Mouse (Mus musculus) stomach, postnatal 0 days (tissue): ENCODE measurements around the gene Ccdc86. TPM values are rescaled to one million over a fixed set of nuclear protein-coding genes. Genes with fewer than 3 reads are reported as not detected.

ENCODE experiments used
- ATAC-seq: fragments of 200-750 bp; cut with Nextera tagmentation; 2 replicates; pipeline ENCODE4 v1.8.0; 2017; ENCODE audit not compliant: low FRiP score, low TSS enrichment
- DNase-seq: peaks from one replicate; pipeline ENCODE4 v3.0.0-alpha.2; 2016; ENCODE audit warnings: low spot score
- H3K27ac ChIP-seq: fragments of 300-500 bp; sonication (generic); replicated peaks from 2 replicates; pipeline ENCODE4 v1.5.1; 2014; ENCODE audit warnings: mild to moderate bottlenecking, control low read depth
- H3K27me3 ChIP-seq: fragments of 300-500 bp; sonication (generic); 2 replicates; pipeline ENCODE4 v1.6.1; 2014; ENCODE audit warnings: low read length; ENCODE audit not compliant: control insufficient read depth, insufficient read depth
- H3K36me3 ChIP-seq: fragments of 300-500 bp; sonication (generic); 2 replicates; pipeline ENCODE4 v1.6.1; 2014; ENCODE audit warnings: low read length, mixed read lengths; ENCODE audit not compliant: control insufficient read depth, insufficient read depth
- H3K4me1 ChIP-seq: fragments of 300-500 bp; sonication (generic); replicated peaks from 2 replicates; pipeline ENCODE4 v1.6.1; 2014; ENCODE audit warnings: antibody characterized with exemption; ENCODE audit not compliant: control insufficient read depth, insufficient read depth
- H3K4me2 ChIP-seq: fragments of 300-500 bp; sonication (generic); replicated peaks from 2 replicates; pipeline ENCODE4 v1.6.1; 2014; ENCODE audit warnings: low read depth, mild to moderate bottlenecking, control low read depth, moderate library complexity
- H3K4me3 ChIP-seq: fragments of 300-500 bp; sonication (generic); 2 replicates; pipeline ENCODE4 v1.5.1; 2014; ENCODE audit warnings: low read depth, low read length, control low read depth
- H3K9ac ChIP-seq: fragments of 300-500 bp; sonication (generic); 2 replicates; pipeline ENCODE4 v1.6.1; 2014; ENCODE audit warnings: mild to moderate bottlenecking, low read length, control low read depth, mixed read lengths
- H3K9me3 ChIP-seq: fragments of 300-500 bp; sonication (generic); 2 replicates; pipeline ENCODE4 v1.6.1; 2016; ENCODE audit warnings: low read length; ENCODE audit not compliant: control insufficient read depth
- CTCF ChIP-seq: IDR thresholded peaks from 2 replicates; pipeline ENCODE4 v1.5.1; 2016; ENCODE audit warnings: antibody characterized with exemption, low read depth, mild to moderate bottlenecking, moderate library complexity
- EP300 ChIP-seq: optimal IDR thresholded peaks from 2 replicates; pipeline ENCODE3; 2016; ENCODE audit warnings: antibody characterized with exemption
- WGBS: fragments of 180-500 bp; shearing (Covaris S2); extraction: QIAGEN DNeasy Blood & Tissue Kit; methylation state at CpG from one replicate; pipeline ENCODE4 v1.1.7; 2014; 5-methylcytosine and 5-hydroxymethylcytosine counted together
- polyA plus RNA-seq: library from polyadenylated mRNA; unstranded; fragments of >200 nt; fragmentation: Nextera tagmentation; extraction: Ambion mirVana; gene quantifications from 2 replicates; pipeline ENCODE4 v1.2.1, GENCODE M21; 2015

Ccdc86 gene
- polyA plus RNA-seq, 1 experiment from 2014 or later = 13.9 TPM

GRCm38 (mm10) chr19:10938771-10939170, 10.3 kb downstream of the Ccdc86 start:
- TF ChIP-seq EP300 = no peak
- TF ChIP-seq CTCF = no peak
- Histone ChIP-seq H3K36me3 (peaks cover 5% of the 10 kb centered on the region; the same call in 1 of the 2 replicates), H3K27ac (no peak overlapping the region), H3K9me3 (no peaks in the 10 kb centered on the region), H3K4me1 (peaks cover 3% of the 10 kb centered on the region), H3K4me2 (no peak overlapping the region), H3K4me3 (no peak overlapping the region), H3K27me3 (no peaks in the 10 kb centered on the region), H3K9ac (no peak overlapping the region)
- DNase-seq = no peak
- no peak for ATAC-seq
- WGBS = 34% methylated on average over 3 of the region's 3 CpGs

GRCm38 (mm10) chr19:10937110-10937563, 11.9 kb downstream of the Ccdc86 start, which contains the start of gene Ptgdr2:
Ptgdr2 (plus strand) TSS chr19:10937160.
- ATAC-seq = no peak
- Histone ChIP-seq H3K9ac (no peak within 1 kb of the TSS), H3K9me3 (no peaks in the 10 kb centered on the region), H3K27ac (no peak within 1 kb of the TSS), H3K36me3 (no peaks in the 10 kb centered on the region), H3K4me3 (no peak within 1 kb of the TSS), H3K4me2 (no peak within 1 kb of the TSS), H3K4me1 (peaks cover 3% of the 10 kb centered on the region), H3K27me3 (no peaks in the 10 kb centered on the region)
- no peak for DNase-seq
- TF ChIP-seq EP300 = no peak
- TF ChIP-seq CTCF = no peak
- WGBS = 42% methylated on average over 5 of the region's 5 CpGs

GRCm38 (mm10) chr19:10936077-10936476, 13.0 kb downstream of the Ccdc86 start:
- Histone ChIP-seq H3K9me3 (no peaks in the 10 kb centered on the region), H3K27ac (no peak overlapping the region), H3K27me3 (no peaks in the 10 kb centered on the region), H3K4me1 (peaks cover 3% of the 10 kb centered on the region), H3K9ac (no peak overlapping the region), H3K4me2 (no peak overlapping the region), H3K36me3 (no peaks in the 10 kb centered on the region), H3K4me3 (no peak overlapping the region)
- DNase-seq = no peak
- WGBS = 90% methylated on average over 5 of the region's 5 CpGs
- ATAC-seq = no peak
- peak; percentile 36; the same call in 1 of the 2 replicates for TF ChIP-seq CTCF
- TF ChIP-seq EP300 = no peak

GRCm38 (mm10) chr19:10935029-10935428, 14.0 kb downstream of the Ccdc86 start:
- Histone ChIP-seq H3K4me2 (no peak overlapping the region), H3K9ac (no peak overlapping the region), H3K4me1 (no peaks in the 10 kb centered on the region), H3K27me3 (no peaks in the 10 kb centered on the region), H3K9me3 (no peaks in the 10 kb centered on the region), H3K27ac (no peak overlapping the region), H3K4me3 (no peak overlapping the region), H3K36me3 (no peaks in the 10 kb centered on the region)
- ATAC-seq (no peak), DNase-seq (no peak)
- 42% methylated on average over 5 of the region's 5 CpGs for WGBS
- no peak for TF ChIP-seq EP300
- TF ChIP-seq CTCF = no peak

- Histone ChIP-seq H3K27me3 (no peaks in the 10 kb centered on the region), H3K9ac (no peak overlapping the region), H3K4me1 (no peaks in the 10 kb centered on the region), H3K27ac (no peak overlapping the region), H3K9me3 (no peaks in the 10 kb centered on the region), H3K36me3 (no peaks in the 10 kb centered on the region), H3K4me3 (no peak overlapping the region), H3K4me2 (no peak overlapping the region)
- DNase-seq = no peak
- WGBS = 75% methylated on average over 2 of the region's 2 CpGs
- no peak for TF ChIP-seq CTCF
- no peak for TF ChIP-seq EP300
- ATAC-seq = no peak
Measured at GRCm38 (mm10) chr19:10930641-10931040, 18.4 kb downstream of the Ccdc86 start.

- ATAC-seq = no peak
- Histone ChIP-seq H3K36me3 (no peaks in the 10 kb centered on the region), H3K27me3 (no peaks in the 10 kb centered on the region), H3K4me1 (no peaks in the 10 kb centered on the region), H3K27ac (no peak overlapping the region), H3K9me3 (no peaks in the 10 kb centered on the region), H3K4me2 (no peak overlapping the region), H3K4me3 (no peak overlapping the region), H3K9ac (no peak overlapping the region)
- WGBS = 52% methylated on average over 4 of the region's 4 CpGs
- TF ChIP-seq CTCF (no peak), EP300 (no peak)
- DNase-seq = no peak
Measured at GRCm38 (mm10) chr19:10926666-10927065, 22.4 kb downstream of the Ccdc86 start.
